Mouse (Mus musculus): ENCODE measurements around the gene Entpd1.

GRCm38 (mm10) chr19:40625935-40626334 lies 13.8 kb downstream of the Entpd1 start:
- TF ChIP-seq CTCF (IDR thresholded peaks at IDR 0.05; ENCODE audit: low read depth) (no peak), EP300 (IDR thresholded peaks at IDR 0.05; ENCODE audit: low read depth) (no peak)

Data from liver, postnatal 0 days (tissue).